Mouse (Mus musculus) left cerebral cortex, postnatal 36 days (tissue): ENCODE measurements around the gene Clpb. TPM values are rescaled to one million over a fixed set of nuclear protein-coding genes. Genes with fewer than 3 reads are reported as not detected.

Experiments used
- DNase-seq, 2 experiments: peaks; one replicate each; pipeline ENCODE4 v3.0.0; 2021 to 2022; ENCODE audit warnings: low spot score in 2 of 2, mixed read lengths in 1 of 2
- intact Hi-C: fragments of 180-260 bp; cut with DNase I; formaldehyde crosslinking; loops from one replicate; pipeline ENCODE4 v1.15.1; 2025
- total RNA-seq, 2 experiments: library from RNA; stranded (reverse); gene quantifications; 2 replicates each; pipeline ENCODE4 v1.2.3; 2021

Gene Clpb
- total RNA-seq, 2 experiments from 2014 or later = 55.2 to 60.3 TPM

DNA sequence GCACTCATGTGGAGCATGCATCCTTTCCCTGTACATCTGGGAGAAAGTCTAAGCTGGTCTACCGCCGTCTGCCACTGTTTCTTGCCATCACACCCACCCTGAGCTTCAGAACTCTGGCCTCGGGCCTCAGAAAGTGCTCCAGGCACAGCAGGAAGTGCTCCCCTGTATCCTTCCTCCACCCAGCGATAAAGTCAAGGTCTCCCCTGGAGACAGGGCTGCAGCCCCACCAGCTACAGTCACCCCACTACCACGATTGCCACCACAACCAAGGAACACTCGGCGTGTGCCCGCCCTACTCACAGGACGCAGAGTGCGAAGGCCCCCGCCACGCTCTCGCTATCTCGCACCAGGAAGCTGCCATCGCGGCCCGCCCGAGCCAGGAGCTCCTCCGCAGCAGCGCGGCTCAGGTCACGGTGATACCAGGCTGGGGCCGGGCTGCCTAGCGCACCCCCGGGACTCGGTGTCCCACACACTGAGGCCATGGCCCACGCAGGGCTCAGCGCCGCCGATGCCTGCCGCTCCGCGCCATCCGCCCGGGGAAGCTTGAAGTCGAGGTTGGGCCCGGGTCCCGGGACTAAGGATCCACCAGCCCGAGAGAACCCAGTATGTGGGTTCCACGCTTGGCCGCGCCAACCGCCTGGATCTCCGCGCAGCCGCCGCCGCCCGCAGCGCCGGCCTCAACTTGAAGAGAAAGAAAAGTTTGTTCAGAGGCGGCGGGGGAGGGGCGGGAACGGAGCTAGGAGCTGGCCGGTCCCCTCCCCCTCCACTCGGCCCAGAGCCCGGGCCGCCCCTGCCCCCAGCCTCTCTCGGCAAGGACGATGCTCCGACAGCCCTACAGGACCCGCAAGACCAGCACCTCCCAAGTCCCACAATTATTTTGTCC is 173.1 kb downstream of the Clpb start:
- intact Hi-C loops = loop anchor here (5.0 kb wide), 2 partner anchors 61 to 169 kb away; no protein-coding TSS in a partner anchor
- peak; percentile 50 to 57 for DNase-seq

DNA sequence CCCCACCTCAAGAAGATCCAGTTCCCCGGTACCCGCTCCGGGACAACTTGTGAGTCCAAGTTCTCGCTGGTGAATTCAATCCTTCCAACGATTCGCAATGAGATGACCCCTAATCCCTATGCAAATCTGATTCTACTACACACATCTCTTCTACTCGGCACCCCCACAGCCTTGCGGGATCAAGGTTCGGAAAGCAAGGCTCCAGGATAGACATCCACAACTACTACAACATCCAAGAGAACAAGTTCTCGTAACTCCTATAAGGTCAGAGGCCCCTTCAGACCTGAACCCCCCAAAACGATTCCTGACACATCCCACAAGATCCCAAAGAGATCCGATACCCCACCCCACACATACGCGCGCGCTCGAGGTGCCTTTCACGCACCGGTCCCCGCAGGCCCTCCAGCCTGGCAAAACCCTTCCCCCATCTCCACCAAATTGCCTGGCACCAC is 173.7 kb downstream of the Clpb start:
- intact Hi-C loops = loop anchor here (5.0 kb wide), 2 partner anchors 60 to 170 kb away; no protein-coding TSS in a partner anchor

GRCm38 (mm10) chr7:101837606-101838471 is 174.4 kb downstream of the Clpb start, which contains the start of gene Inppl1:
TSS of gene Inppl1 (minus strand) at chr7:101838229.
- intact Hi-C loops = loop anchor here (5.0 kb wide), 2 partner anchors 59 to 171 kb away; no protein-coding TSS in a partner anchor

More for the DNA sequence above, 173.7 kb downstream of the Clpb start:
- DNase-seq = no peak

GRCm38 (mm10) chr7:101844186-101844585 is 180.8 kb downstream of the Clpb start:
- intact Hi-C loops = no loop called here
- DNase-seq = no peak

More at GRCm38 (mm10) chr7:101837606-101838471, 174.4 kb downstream of the Clpb start, which contains the start of gene Inppl1:
- DNase-seq = peak; percentile 77 to 78

Other genes with a start within 250 kb of the Clpb start
- 100 to 1,000 TPM; 349 to 377 TPM for gene Pde2a, start 241.9 kb upstream of the Clpb start, total RNA-seq
- gene Art2b, start 78.0 kb upstream of the Clpb start, total RNA-seq = not detected
- not detected for gene Phox2a, start 154.7 kb downstream of the Clpb start, total RNA-seq
- gene Inppl1, start 174.6 kb downstream of the Clpb start, total RNA-seq = 10 to 100 TPM; 33.2 to 37.5 TPM
- gene Folr2, start 193.6 kb downstream of the Clpb start, total RNA-seq = under 1 TPM in 1 of 2 experiments, not detected in 1; 0.39 TPM
- gene Anapc15, start 200.1 kb downstream of the Clpb start, total RNA-seq = 10 to 100 TPM; 31.0 to 31.7 TPM
- gene Folr1, start 207.2 kb downstream of the Clpb start, total RNA-seq = 1 to 10 TPM; 1.0 to 1.2 TPM
- 100 to 1,000 TPM in 1 of 2 experiments, 10 to 100 TPM in 1; 98.0 to 105 TPM for gene Lamtor1, start 242.3 kb downstream of the Clpb start, total RNA-seq
- gene Tomt, start 242.7 kb downstream of the Clpb start, total RNA-seq = under 1 TPM in 1 of 2 experiments, not detected in 1; 0.18 TPM